Mouse (Mus musculus) liver, postnatal 0 days (tissue): ENCODE measurements around the gene Tmem120a.

Experiments used
- CTCF ChIP-seq: sonication (generic); IDR thresholded peaks from 2 replicates; pipeline ENCODE4 v1.5.1; 2016; ENCODE audit warnings: antibody characterized with exemption, low read depth
- EP300 ChIP-seq: IDR thresholded peaks from 2 replicates; pipeline ENCODE4 v1.6.1; 2016; ENCODE audit warnings: antibody characterized with exemption, low read depth, mild to moderate bottlenecking

DNA sequence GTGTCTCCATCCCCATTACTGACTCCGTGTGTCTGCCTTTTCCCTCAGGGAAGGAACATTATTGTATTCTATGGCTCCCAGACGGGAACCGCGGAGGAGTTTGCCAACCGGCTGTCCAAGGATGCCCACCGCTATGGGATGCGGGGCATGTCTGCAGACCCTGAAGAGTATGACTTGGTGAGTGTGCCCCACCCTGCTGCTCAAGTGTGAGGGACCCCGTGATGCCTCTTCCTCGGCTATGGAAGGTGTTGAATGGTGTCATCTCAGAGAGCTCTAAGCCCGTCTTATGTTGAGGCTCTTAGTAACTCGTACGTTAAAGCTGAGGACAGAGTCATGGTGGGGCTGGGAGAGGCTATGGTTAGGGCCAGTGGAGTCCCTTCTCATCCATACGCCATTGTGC is 14.9 kb downstream of the Tmem120a start:
- no peak for TF ChIP-seq CTCF
- TF ChIP-seq EP300 = no peak
